Mouse (Mus musculus): ENCODE data around the gene Nipa2. TPM values are rescaled to one million over a fixed set of nuclear protein-coding genes. Genes with fewer than 3 reads are reported as not detected.

Gene Nipa2
- 10 to 100 TPM; 26.3 to 27.2 TPM for total RNA-seq (2021)
- long read RNA-seq, experiment 1, transcript Nipa2-201 (7 exons, 3,197 nt): major isoform, 10 of 13 reads
- long read RNA-seq, experiment 1, partial matches to known transcripts: 0 of 13 reads
- long read RNA-seq, experiment 1, other reads (novel, unspliced or antisense): 2 of 13 reads
- long read RNA-seq, experiment 2, transcript Nipa2-201 (7 exons, 3,197 nt): major isoform, 9 of 15 reads
- long read RNA-seq, experiment 2, partial matches to known transcripts: 1 of 15 reads
- long read RNA-seq, experiment 2, other reads (novel, unspliced or antisense): 4 of 15 reads

- intact Hi-C loops (cut with DNase I; ENCODE audit: low total_unique reads): no loop called here
- DNase-seq: peak; percentile 94
Measured at GRCm38 (mm10) chr7:55962004-55962908, at the start of gene Nipa2. Gene Nipa2 (minus strand): TSS chr7:55962476.

GRCm38 (mm10) chr7:56011018-56011333, 48.7 kb upstream of the Nipa2 start:
- intact Hi-C loops (cut with DNase I; ENCODE audit: low total_unique reads): no loop called here

GRCm38 (mm10) chr7:56010318-56011017, 48.2 kb upstream of the Nipa2 start:
- DNase-seq: no peak

More at GRCm38 (mm10) chr7:56011018-56011333, 48.7 kb upstream of the Nipa2 start:
- DNase-seq: no peak

GRCm38 (mm10) chr7:55998997-55999396, 36.7 kb upstream of the Nipa2 start:
- no peak for DNase-seq
- intact Hi-C loops (cut with DNase I; ENCODE audit: low total_unique reads): no loop called here

More at GRCm38 (mm10) chr7:56010318-56011017, 48.2 kb upstream of the Nipa2 start:
- intact Hi-C loops (cut with DNase I; ENCODE audit: low total_unique reads): no loop called here

GRCm38 (mm10) chr7:55995013-55995412, 32.7 kb upstream of the Nipa2 start:
- DNase-seq: no peak
- intact Hi-C loops (cut with DNase I; ENCODE audit: low total_unique reads): no loop called here

- intact Hi-C loops (cut with DNase I; ENCODE audit: low total_unique reads): no loop called here
Measured at GRCm38 (mm10) chr7:55991858-55992257, 29.6 kb upstream of the Nipa2 start.

GRCm38 (mm10) chr7:55991129-55991528, 28.9 kb upstream of the Nipa2 start:
- intact Hi-C loops (cut with DNase I; ENCODE audit: low total_unique reads): no loop called here

More at GRCm38 (mm10) chr7:55991858-55992257, 29.6 kb upstream of the Nipa2 start:
- DNase-seq: no peak

GRCm38 (mm10) chr7:55986526-55987214, 24.4 kb upstream of the Nipa2 start:
- intact Hi-C loops (cut with DNase I; ENCODE audit: low total_unique reads): loop anchor here (5.0 kb wide), 1 partner anchor 56 kb away; no protein-coding TSS in a partner anchor
- peak; percentile 81 for DNase-seq

More at GRCm38 (mm10) chr7:55991129-55991528, 28.9 kb upstream of the Nipa2 start:
- no peak for DNase-seq

GRCm38 (mm10) chr7:55984754-55985153, 22.5 kb upstream of the Nipa2 start:
- intact Hi-C loops (cut with DNase I; ENCODE audit: low total_unique reads): loop anchor here (5.0 kb wide), 1 partner anchor 58 kb away; no protein-coding TSS in a partner anchor
- no peak for DNase-seq

- DNase-seq: no peak
- intact Hi-C loops (cut with DNase I; ENCODE audit: low total_unique reads): no loop called here
Measured at GRCm38 (mm10) chr7:55983107-55983506, 20.8 kb upstream of the Nipa2 start.

- DNase-seq: no peak
- intact Hi-C loops (cut with DNase I; ENCODE audit: low total_unique reads): no loop called here
Measured at GRCm38 (mm10) chr7:55982010-55982700, 19.9 kb upstream of the Nipa2 start.

GRCm38 (mm10) chr7:55981511-55981910, 19.2 kb upstream of the Nipa2 start:
- intact Hi-C loops (cut with DNase I; ENCODE audit: low total_unique reads): no loop called here
- no peak for DNase-seq

- DNase-seq: no peak
- intact Hi-C loops (cut with DNase I; ENCODE audit: low total_unique reads): no loop called here
Measured at GRCm38 (mm10) chr7:55974429-55974828, 12.2 kb upstream of the Nipa2 start.

- DNase-seq: no peak
- intact Hi-C loops (cut with DNase I; ENCODE audit: low total_unique reads): no loop called here
Measured at GRCm38 (mm10) chr7:55969415-55969814, 7.1 kb upstream of the Nipa2 start.

GRCm38 (mm10) chr7:55968258-55968901, 6.1 kb upstream of the Nipa2 start:
- no peak for DNase-seq
- intact Hi-C loops (cut with DNase I; ENCODE audit: low total_unique reads): no loop called here

GRCm38 (mm10) chr7:55966866-55967460, 4.7 kb upstream of the Nipa2 start:
- no peak for DNase-seq
- intact Hi-C loops (cut with DNase I; ENCODE audit: low total_unique reads): no loop called here

- intact Hi-C loops (cut with DNase I; ENCODE audit: low total_unique reads): no loop called here
- DNase-seq: no peak
Measured at GRCm38 (mm10) chr7:55960506-55960905, 1.8 kb downstream of the Nipa2 start.

GRCm38 (mm10) chr7:55959801-55960200, 2.5 kb downstream of the Nipa2 start:
- intact Hi-C loops (cut with DNase I; ENCODE audit: low total_unique reads): no loop called here

More at GRCm38 (mm10) chr7:55959801-55960200, 2.5 kb downstream of the Nipa2 start:
- no peak for DNase-seq

Data from gastrocnemius, postnatal 14 days (tissue).